Mouse (Mus musculus) E14TG2a.4 (cell line): ENCODE measurements around the gene Foxe1.

Experiments
- CTCF ChIP-seq: conservative IDR thresholded peaks from 2 replicates; pipeline ENCODE4 v1.5.1; 2014; ENCODE audit warnings: low read length
- NANOG ChIP-seq: IDR thresholded peaks from 2 replicates; pipeline ENCODE4 v1.6.1; 2014; ENCODE audit warnings: borderline replicate concordance, low read length, mixed read lengths

- TF ChIP-seq CTCF = no peak
- no peak for TF ChIP-seq NANOG
Observed at GRCm38 (mm10) chr4:46394388-46394787, 51.0 kb downstream of the Foxe1 start.
